Mouse (Mus musculus): Measurements from ENCODE around the gene Olfr259.

The Olfr259 gene

DNA sequence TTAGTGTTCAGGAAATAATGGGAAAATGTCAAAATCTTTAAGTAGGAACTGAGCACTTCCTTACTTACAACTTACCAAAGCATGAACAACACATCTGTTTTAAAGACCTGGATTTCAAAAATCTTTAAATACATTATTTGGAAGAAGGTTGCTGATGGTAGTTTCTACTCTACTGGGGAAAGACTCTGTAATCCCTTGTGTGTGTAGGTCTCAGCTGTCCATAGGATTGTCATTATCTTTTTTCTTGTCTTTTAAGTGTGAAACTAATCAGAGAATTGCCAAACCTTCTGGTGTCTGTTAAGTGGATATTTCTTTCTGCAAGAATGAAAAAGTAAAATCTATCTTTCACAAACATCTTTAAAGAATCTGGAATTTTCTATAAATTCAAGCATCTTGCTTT, at the start of gene Olfr259:
Gene Olfr259, minus strand, starts transcription at position 101 of the 400 bp plus-strand sequence.
- no peak for DNase-seq (ENCODE audit: low spot score in 2 of 2)

DNA sequence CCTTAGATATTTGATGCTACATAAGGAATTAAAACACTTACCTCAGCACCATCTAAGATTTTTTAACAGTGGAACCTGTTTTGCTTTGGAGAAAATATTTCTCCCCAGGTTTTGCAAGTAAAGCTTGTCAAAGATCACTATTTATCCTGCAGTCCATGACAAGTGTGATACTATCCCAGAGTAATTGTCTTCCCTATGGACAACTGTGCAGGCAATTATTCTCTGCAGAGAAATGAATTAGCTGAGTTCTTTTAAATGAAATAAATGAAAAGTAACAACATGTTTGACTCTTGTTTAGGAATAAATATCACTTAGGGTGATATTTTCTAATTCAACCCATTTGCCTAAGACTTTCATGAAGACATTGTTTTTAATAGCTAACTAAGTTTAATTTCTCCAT, 38.2 kb upstream of the Olfr259 start, which contains the start of gene Olfr1111:
Gene Olfr1111, minus strand, starts transcription at position 101 of the 400 bp plus-strand sequence.
- no peak for DNase-seq (ENCODE audit: low spot score in 2 of 2)

DNA sequence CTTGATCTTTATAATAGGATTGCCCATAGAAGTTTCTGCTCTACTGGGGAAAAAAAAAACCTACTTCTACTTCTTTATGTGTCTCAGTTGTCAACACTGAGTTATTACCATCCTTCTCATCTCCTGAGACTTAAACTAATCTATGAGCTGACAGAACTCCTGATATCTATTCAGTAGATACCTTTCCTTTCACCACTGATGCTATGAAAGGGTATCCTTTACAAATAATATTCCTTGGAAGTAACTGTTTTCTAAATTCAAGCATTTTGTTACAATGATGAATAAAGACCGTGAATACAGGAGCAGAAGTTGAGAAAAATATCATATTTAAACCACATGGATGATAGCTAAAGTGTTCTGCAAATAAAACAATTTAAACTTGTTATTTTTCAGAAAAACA, 25.8 kb upstream of the Olfr259 start, which contains the start of gene Olfr1110:
Gene Olfr1110, minus strand, starts transcription at position 101 of the 400 bp plus-strand sequence.
- DNase-seq (ENCODE audit: low spot score in 2 of 2), result no peak

DNA sequence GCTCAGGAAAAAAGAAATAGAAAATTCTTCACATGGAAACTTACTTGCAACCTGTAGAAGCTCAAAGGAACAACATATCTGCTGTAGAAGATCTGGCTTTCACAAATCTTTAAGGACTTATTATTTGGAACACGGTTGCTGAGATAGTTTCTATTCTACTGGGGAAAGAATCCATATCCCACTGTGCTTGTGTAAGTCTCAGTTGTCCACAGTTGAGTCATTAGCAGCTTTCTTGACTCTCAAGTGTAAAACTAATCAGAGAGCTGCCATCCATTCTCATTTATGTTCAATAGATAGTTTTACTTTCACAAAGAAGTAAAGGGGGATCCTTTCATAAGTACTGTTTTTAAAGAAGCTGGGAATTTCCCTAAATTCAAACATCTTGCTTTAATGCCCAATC, 18.5 kb downstream of the Olfr259 start, which contains the start of gene Olfr1109:
Gene Olfr1109, minus strand, starts transcription at position 101 of the 400 bp plus-strand sequence.
- no peak for DNase-seq (ENCODE audit: low spot score in 2 of 2)

DNA sequence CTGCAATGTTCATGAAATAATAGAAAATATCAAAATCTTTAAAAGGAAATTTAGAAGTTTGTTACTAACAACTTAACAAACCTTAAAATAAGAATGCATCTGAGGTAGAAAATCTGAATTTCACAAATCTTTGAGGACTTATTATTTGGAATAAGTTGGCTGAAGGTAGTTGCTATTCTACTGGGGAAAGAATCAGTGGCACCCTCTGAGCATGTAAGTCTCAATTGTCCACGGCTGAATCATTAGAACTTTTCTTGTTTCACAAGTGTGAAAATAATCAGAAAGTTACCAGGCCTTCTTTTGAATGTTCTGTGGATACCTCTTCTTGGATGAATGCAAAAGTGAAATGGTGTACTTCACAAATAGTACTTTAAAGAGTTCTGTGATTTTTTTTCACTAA, 38.6 kb downstream of the Olfr259 start, which contains the start of gene Olfr1107:
Gene Olfr1107, minus strand, starts transcription at position 101 of the 400 bp plus-strand sequence.
- DNase-seq (ENCODE audit: low spot score in 2 of 2), result no peak

Measured in spleen, postnatal 10 days (tissue).